Mouse (Mus musculus) frontal cortex, postnatal 14 days (tissue): ENCODE results near the gene F2rl2.

Source experiments
- DNase-seq, 2 experiments: peaks; one replicate each; pipeline ENCODE4 v3.0.0; 2022; ENCODE audit warnings: low spot score in 2 of 2

F2rl2 gene

GRCm38 (mm10) chr13:95703376-95703775, 6.7 kb downstream of the F2rl2 start:
- DNase-seq: no peak

- no peak for DNase-seq
Observed at GRCm38 (mm10) chr13:95705589-95705988, 8.9 kb downstream of the F2rl2 start.

- DNase-seq: no peak
Observed at GRCm38 (mm10) chr13:95712054-95712453, 15.4 kb downstream of the F2rl2 start.

GRCm38 (mm10) chr13:95712570-95713268, 16.1 kb downstream of the F2rl2 start:
- no peak for DNase-seq

- no peak for DNase-seq
Observed at GRCm38 (mm10) chr13:95714271-95714975, 17.8 kb downstream of the F2rl2 start.

- no peak for DNase-seq
Observed at GRCm38 (mm10) chr13:95715356-95715755, 18.7 kb downstream of the F2rl2 start.

- DNase-seq: peak; percentile 39 to 63
Observed at GRCm38 (mm10) chr13:95719320-95720232, 22.9 kb downstream of the F2rl2 start.

GRCm38 (mm10) chr13:95730491-95730890, 33.8 kb downstream of the F2rl2 start:
- DNase-seq: no peak

- DNase-seq: peak in 1 of 2 experiments; percentile 13
Observed at GRCm38 (mm10) chr13:95739651-95740050, 43.0 kb downstream of the F2rl2 start.

- DNase-seq: no peak
Observed at GRCm38 (mm10) chr13:95741813-95742689, 45.4 kb downstream of the F2rl2 start.

GRCm38 (mm10) chr13:95742881-95743466, 46.3 kb downstream of the F2rl2 start:
- no peak for DNase-seq

GRCm38 (mm10) chr13:95745451-95745850, 48.8 kb downstream of the F2rl2 start:
- no peak for DNase-seq

GRCm38 (mm10) chr13:95746509-95746908, 49.9 kb downstream of the F2rl2 start:
- peak in 1 of 2 experiments; percentile 19 for DNase-seq

- DNase-seq: no peak
Observed at GRCm38 (mm10) chr13:95747101-95747500, 50.4 kb downstream of the F2rl2 start.

GRCm38 (mm10) chr13:95747541-95747940, 50.9 kb downstream of the F2rl2 start:
- no peak for DNase-seq
